Mouse (Mus musculus) embryonic facial prominence, embryonic 14.5 days (tissue): ENCODE results near the gene Xrcc6. TPM values are rescaled to one million over a fixed set of nuclear protein-coding genes. Genes with fewer than 3 reads are reported as not detected.
"Not testable (repeated sequence)": the region's sequence is repeated elsewhere in the genome, so short reads cannot be mapped to it uniquely, and the experiment has no call there.

ENCODE experiments used
- ATAC-seq: fragments of 200-750 bp; cut with Nextera tagmentation; 2 replicates; pipeline ENCODE4 v1.8.0; 2017; ENCODE audit warnings: low read depth, moderate number of reproducible peaks, moderate TSS enrichment
- DNase-seq: peaks from one replicate; pipeline ENCODE4 v3.0.0-alpha.2; 2015; ENCODE audit warnings: low spot score
- H3K27ac ChIP-seq: fragments of 300-500 bp; sonication (generic); replicated peaks from 2 replicates; pipeline ENCODE4 v1.5.1; 2014; ENCODE audit warnings: low read depth, mild to moderate bottlenecking, low read length, moderate library complexity
- H3K27me3 ChIP-seq: fragments of 300-500 bp; sonication (generic); replicated peaks from 2 replicates; pipeline ENCODE4 v1.6.1; 2014; ENCODE audit warnings: low read length; ENCODE audit not compliant: control insufficient read depth, insufficient read depth
- H3K36me3 ChIP-seq: fragments of 300-500 bp; sonication (generic); 2 replicates; pipeline ENCODE4 v1.6.1; 2014; ENCODE audit warnings: low read length, mixed read lengths; ENCODE audit not compliant: control insufficient read depth, insufficient read depth
- H3K4me1 ChIP-seq: fragments of 300-500 bp; sonication (generic); 2 replicates; pipeline ENCODE4 v1.6.1; 2014; ENCODE audit warnings: antibody characterized with exemption, low read length; ENCODE audit not compliant: control insufficient read depth, insufficient read depth
- H3K4me2 ChIP-seq: fragments of 300-500 bp; sonication (generic); 2 replicates; pipeline ENCODE4 v1.6.1; 2014; ENCODE audit warnings: low read depth, mild to moderate bottlenecking, low read length, moderate library complexity, mixed read lengths
- H3K4me3 ChIP-seq: fragments of 300-500 bp; sonication (generic); 2 replicates; pipeline ENCODE4 v1.5.1; 2014; ENCODE audit warnings: low read depth, mild to moderate bottlenecking, low read length
- H3K9ac ChIP-seq: fragments of 300-500 bp; sonication (generic); 2 replicates; pipeline ENCODE4 v1.6.1; 2014; ENCODE audit warnings: low read depth, mild to moderate bottlenecking, low read length, moderate library complexity, mixed read lengths
- H3K9me3 ChIP-seq: fragments of 300-500 bp; sonication (generic); 2 replicates; pipeline ENCODE4 v1.6.1; 2016; ENCODE audit warnings: low read length; ENCODE audit not compliant: control insufficient read depth
- WGBS: fragments of 180-500 bp; shearing (Covaris S2); extraction: QIAGEN DNeasy Blood & Tissue Kit; methylation state at CpG from one replicate; pipeline ENCODE4 v1.1.7; 2014; 5-methylcytosine and 5-hydroxymethylcytosine counted together
- polyA plus RNA-seq: library from polyadenylated mRNA; unstranded; fragments of >200 nt; fragmentation: Nextera tagmentation; extraction: Ambion mirVana; gene quantifications from 2 replicates; pipeline ENCODE4 v1.2.1, GENCODE M21; 2014

Gene Xrcc6
- polyA plus RNA-seq, 1 experiment from 2014 or later = 68.4 TPM

- Histone ChIP-seq H3K9me3 (peaks cover 8% of the 10 kb centered on the region), H3K36me3 (no peaks in the 10 kb centered on the region), H3K4me1 (no peaks in the 10 kb centered on the region), H3K9ac (no peak overlapping the region), H3K27ac (no peak overlapping the region), H3K4me3 (no peak overlapping the region), H3K27me3 (no peaks in the 10 kb centered on the region), H3K4me2 (no peak overlapping the region)
- DNase-seq (peak; percentile 42), ATAC-seq (no peak)
- 52% methylated on average over 7 of the region's 7 CpGs for WGBS
Measured at GRCm38 (mm10) chr15:81969173-81969572, 18.5 kb upstream of the Xrcc6 start.

GRCm38 (mm10) chr15:81969635-81970034 is 18.0 kb upstream of the Xrcc6 start:
- not testable (repeated sequence) for H3K9ac ChIP-seq, ATAC-seq, H3K9me3 ChIP-seq, DNase-seq, H3K4me2 ChIP-seq, H3K4me3 ChIP-seq, H3K36me3 ChIP-seq, H3K27ac ChIP-seq, H3K27me3 ChIP-seq, H3K4me1 ChIP-seq
- WGBS = 72% methylated on average over 6 of the region's 6 CpGs

- not testable (repeated sequence) for H3K27me3 ChIP-seq, H3K27ac ChIP-seq
- WGBS = 90% methylated on average over 4 of the region's 4 CpGs
Measured at GRCm38 (mm10) chr15:81970498-81970897, 17.1 kb upstream of the Xrcc6 start.

GRCm38 (mm10) chr15:81975156-81975555 is 12.5 kb upstream of the Xrcc6 start:
- H3K4me3 ChIP-seq, H3K4me2 ChIP-seq, H3K9ac ChIP-seq, H3K27ac ChIP-seq, DNase-seq, H3K9me3 ChIP-seq, ATAC-seq, H3K4me1 ChIP-seq, H3K27me3 ChIP-seq, H3K36me3 ChIP-seq: not testable (repeated sequence)
- WGBS = 94% methylated on average over 8 of the region's 8 CpGs

More at GRCm38 (mm10) chr15:81970498-81970897, 17.1 kb upstream of the Xrcc6 start:
- not testable (repeated sequence) for ATAC-seq, H3K4me3 ChIP-seq, H3K4me2 ChIP-seq, DNase-seq, H3K9ac ChIP-seq, H3K4me1 ChIP-seq, H3K9me3 ChIP-seq, H3K36me3 ChIP-seq

GRCm38 (mm10) chr15:81980321-81980720 is 7.3 kb upstream of the Xrcc6 start, which contains the start of gene 1700029P11Rik:
1700029P11Rik (plus strand) TSS chr15:81980540.
- H3K9ac ChIP-seq = no peak within 1 kb of the TSS
- no peak within 1 kb of the TSS for H3K4me3 ChIP-seq
- no peak for ATAC-seq
- H3K9me3 ChIP-seq = no peaks in the 10 kb centered on the region
- DNase-seq = no peak
- no peaks in the 10 kb centered on the region for H3K27me3 ChIP-seq
- no peaks in the 10 kb centered on the region for H3K4me1 ChIP-seq
- H3K27ac ChIP-seq = no peak within 1 kb of the TSS
- H3K4me2 ChIP-seq = no peak within 1 kb of the TSS
- no peaks in the 10 kb centered on the region for H3K36me3 ChIP-seq
- WGBS = 96% methylated on average over 20 of the region's 23 CpGs

- H3K9ac ChIP-seq = no peak overlapping the region
- H3K27ac ChIP-seq = no peak overlapping the region
- DNase-seq (no peak), ATAC-seq (no peak)
- no peaks in the 10 kb centered on the region for H3K27me3 ChIP-seq
- H3K9me3 ChIP-seq = no peaks in the 10 kb centered on the region
- H3K4me1 ChIP-seq = no peaks in the 10 kb centered on the region
- 50% methylated on average over 1 of the region's 1 CpGs for WGBS
- no peaks in the 10 kb centered on the region for H3K36me3 ChIP-seq
- H3K4me3 ChIP-seq = no peak overlapping the region
- H3K4me2 ChIP-seq = no peak overlapping the region
Measured at GRCm38 (mm10) chr15:81982173-81982572, 5.5 kb upstream of the Xrcc6 start.

- Histone ChIP-seq H3K4me1 (no peaks in the 10 kb centered on the region), H3K27ac (no peak overlapping the region), H3K36me3 (no peaks in the 10 kb centered on the region), H3K4me2 (no peak overlapping the region), H3K9ac (no peak overlapping the region), H3K9me3 (no peaks in the 10 kb centered on the region), H3K27me3 (no peaks in the 10 kb centered on the region), H3K4me3 (no peak overlapping the region)
- WGBS = 59% methylated on average over 2 of the region's 2 CpGs
- ATAC-seq (no peak), DNase-seq (peak; percentile 31)
Measured at GRCm38 (mm10) chr15:81985267-81986161, 2.1 kb upstream of the Xrcc6 start.

- Histone ChIP-seq H3K9ac (peak overlapping the region; percentile 30; the same call in 1 of the 2 replicates), H3K4me1 (no peaks in the 10 kb centered on the region), H3K9me3 (no peaks in the 10 kb centered on the region), H3K36me3 (peaks cover 19% of the 10 kb centered on the region; the same call in 1 of the 2 replicates), H3K4me3 (no peak overlapping the region), H3K4me2 (no peak overlapping the region), H3K27ac (no peak overlapping the region), H3K27me3 (no peaks in the 10 kb centered on the region)
- ATAC-seq (peak; percentile 60; the same call in 1 of the 2 replicates), DNase-seq (peak; percentile 94)
- WGBS = 50% methylated on average over 11 of the region's 11 CpGs
Measured at GRCm38 (mm10) chr15:81989371-81990062, 1.9 kb downstream of the Xrcc6 start.
